Mouse (Mus musculus) heart, embryonic 14.5 days (tissue): ENCODE data around the gene Gas6. TPM values are rescaled to one million over a fixed set of nuclear protein-coding genes. Genes with fewer than 3 reads are reported as not detected.

Experiments
- ATAC-seq: fragments of 200-750 bp; cut with Nextera tagmentation; 2 replicates; pipeline ENCODE4 v1.8.0; 2017; ENCODE audit warnings: low read depth, moderate TSS enrichment; ENCODE audit not compliant: insufficient number of reproducible peaks, insufficient read depth, low FRiP score
- H3K27ac ChIP-seq, 2 experiments: fragments of 200-500 bp in 1 of 2; fragments of 300-500 bp in 1 of 2; sonication (generic) in 1 of 2; replicated peaks in 1 of 2; 2 replicates each; pipeline ENCODE4 v1.5.1; 2012 to 2014; ENCODE audit warnings: low read depth in 2 of 2, low read length in 2 of 2, control low read depth in 1 of 2, mild to moderate bottlenecking in 1 of 2, mixed read lengths in 1 of 2; ENCODE audit not compliant: control insufficient read depth in 1 of 2, insufficient read depth in 1 of 2
- H3K27me3 ChIP-seq: fragments of 300-500 bp; sonication (generic); 2 replicates; pipeline ENCODE4 v1.6.1; 2014; ENCODE audit warnings: mild to moderate bottlenecking, low read length, control low read depth; ENCODE audit not compliant: control insufficient read depth, insufficient read depth
- H3K36me3 ChIP-seq: fragments of 300-500 bp; sonication (generic); 2 replicates; pipeline ENCODE4 v1.6.1; 2014; ENCODE audit warnings: mild to moderate bottlenecking, control low read depth, low read length, mixed read lengths; ENCODE audit not compliant: control insufficient read depth, insufficient read depth
- H3K4me1 ChIP-seq, 2 experiments: fragments of 200-500 bp in 1 of 2; fragments of 300-500 bp in 1 of 2; sonication (generic) in 1 of 2; 2 replicates each; pipeline ENCODE4 v1.6.1; 2012 to 2014; ENCODE audit warnings: low read length in 2 of 2, control low read depth in 1 of 2, mixed read lengths in 1 of 2; ENCODE audit not compliant: control insufficient read depth in 2 of 2, insufficient read depth in 2 of 2
- H3K4me2 ChIP-seq: fragments of 300-500 bp; sonication (generic); 2 replicates; pipeline ENCODE4 v1.6.1; 2014; ENCODE audit warnings: mild to moderate bottlenecking, low read length
- H3K4me3 ChIP-seq, 2 experiments: fragments of 200-500 bp in 1 of 2; fragments of 300-500 bp in 1 of 2; sonication (generic) in 1 of 2; 2 replicates each; pipeline ENCODE4 v1.5.1; 2012 to 2014; ENCODE audit warnings: low read length in 2 of 2, mild to moderate bottlenecking in 2 of 2, control low read depth in 1 of 2, low read depth in 1 of 2, moderate library complexity in 1 of 2; ENCODE audit not compliant: control insufficient read depth in 1 of 2, insufficient read depth in 1 of 2
- H3K9ac ChIP-seq: fragments of 300-500 bp; sonication (generic); 2 replicates; pipeline ENCODE4 v1.6.1; 2014; ENCODE audit warnings: mild to moderate bottlenecking, low read length
- H3K9me3 ChIP-seq: fragments of 300-500 bp; sonication (generic); 2 replicates; pipeline ENCODE4 v1.6.1; 2016; ENCODE audit warnings: low read length, control low read depth; ENCODE audit not compliant: control insufficient read depth
- WGBS: fragments of 180-500 bp; shearing (Covaris S2); extraction: QIAGEN DNeasy Blood & Tissue Kit; methylation state at CpG from one replicate; pipeline ENCODE4 v1.1.7; 2014; 5-methylcytosine and 5-hydroxymethylcytosine counted together
- polyA plus RNA-seq: library from polyadenylated mRNA; unstranded; fragments of >200 nt; fragmentation: Nextera tagmentation; extraction: Ambion mirVana; gene quantifications from 2 replicates; pipeline ENCODE4 v1.2.1, GENCODE M21; 2014

Gene Gas6
- polyA plus RNA-seq, 1 experiment from 2014 or later, result 123 TPM

DNA sequence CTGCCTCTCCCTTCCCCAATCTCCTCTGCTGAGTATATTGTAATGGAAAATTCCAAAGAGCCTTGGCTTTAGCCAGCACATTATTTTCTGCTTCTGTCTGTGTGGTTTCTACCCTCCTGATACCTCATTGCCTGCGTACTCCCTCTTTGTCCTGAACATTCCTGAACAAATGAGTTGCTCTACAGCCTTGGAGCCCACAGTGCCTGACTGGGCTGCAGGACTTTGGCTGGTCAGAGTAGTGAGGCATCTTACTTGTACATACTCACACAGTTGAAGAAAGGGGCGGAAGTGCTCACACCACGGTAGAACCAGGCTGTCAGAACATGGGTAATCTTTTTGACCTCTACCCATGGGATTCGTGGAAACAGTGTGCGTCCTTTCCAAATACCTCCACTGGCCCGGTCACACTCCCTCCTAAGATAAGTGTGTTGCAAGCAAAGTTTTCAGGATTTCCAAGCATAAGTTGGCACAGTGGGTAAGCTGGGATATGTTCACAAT lies 23.0 kb upstream of the Gas6 start:
- peak overlapping the region in 1 of 2 experiments; percentile 15; a peak in 1 of 4 replicates for H3K27ac ChIP-seq
- 0 out of 2 replicates have a peak, but pooled peaks cover 3% of the 10 kb centered on the region for H3K27me3 ChIP-seq
- 64% methylated on average over 6 of the region's 6 CpGs for WGBS
- H3K4me1 ChIP-seq, result peaks cover 34 to 59% of the 10 kb centered on the region in 2 experiments
- H3K36me3 ChIP-seq, result no peaks in the 10 kb centered on the region
- H3K9me3 ChIP-seq, result no peaks in the 10 kb centered on the region
- no peak overlapping the region for H3K9ac ChIP-seq
- H3K4me2 ChIP-seq, result no peak overlapping the region
- ATAC-seq, result no peak
- no peak overlapping the region for H3K4me3 ChIP-seq

GRCm38 (mm10) chr8:13516728-13517127 lies 22.4 kb upstream of the Gas6 start:
- H3K4me2 ChIP-seq, result no peak overlapping the region
- no peak overlapping the region for H3K9ac ChIP-seq
- H3K36me3 ChIP-seq, result no peaks in the 10 kb centered on the region
- H3K4me3 ChIP-seq, result no peak overlapping the region
- H3K27me3 ChIP-seq, result 0 out of 2 replicates have a peak, but pooled peaks cover 3% of the 10 kb centered on the region
- H3K9me3 ChIP-seq, result no peaks in the 10 kb centered on the region
- ATAC-seq, result no peak
- 64% methylated on average over 5 of the region's 5 CpGs for WGBS
- peaks cover 31 to 55% of the 10 kb centered on the region in 2 experiments for H3K4me1 ChIP-seq
- H3K27ac ChIP-seq, result peak overlapping the region in 1 of 2 experiments; percentile 15; a peak in 1 of 4 replicates

GRCm38 (mm10) chr8:13516011-13516442 lies 21.7 kb upstream of the Gas6 start:
- Histone ChIP-seq H3K4me3 (no peak overlapping the region), H3K9me3 (no peaks in the 10 kb centered on the region), H3K36me3 (no peaks in the 10 kb centered on the region), H3K27me3 (0 out of 2 replicates have a peak, but pooled peaks cover 3% of the 10 kb centered on the region), H3K4me1 (peaks cover 29 to 48% of the 10 kb centered on the region in 2 experiments), H3K27ac (peak overlapping the region in 1 of 2 experiments; percentile 15; a peak in 1 of 4 replicates), H3K4me2 (no peak overlapping the region), H3K9ac (no peak overlapping the region)
- peak; percentile 58 for ATAC-seq
- WGBS, result 27% methylated on average over 7 of the region's 7 CpGs

- no peaks in the 10 kb centered on the region for H3K9me3 ChIP-seq
- peaks cover 17 to 31% of the 10 kb centered on the region in 2 experiments for H3K4me1 ChIP-seq
- peaks cover 7% of the 10 kb centered on the region; the same call in 1 of the 2 replicates for H3K27me3 ChIP-seq
- WGBS, result 77% methylated on average over 5 of the region's 5 CpGs
- H3K4me2 ChIP-seq, result no peak overlapping the region
- H3K27ac ChIP-seq, result no peak overlapping the region
- no peaks in the 10 kb centered on the region for H3K36me3 ChIP-seq
- ATAC-seq, result no peak
- no peak overlapping the region for H3K9ac ChIP-seq
- no peak overlapping the region for H3K4me3 ChIP-seq
Observed at GRCm38 (mm10) chr8:13513556-13514370, 19.5 kb upstream of the Gas6 start.

DNA sequence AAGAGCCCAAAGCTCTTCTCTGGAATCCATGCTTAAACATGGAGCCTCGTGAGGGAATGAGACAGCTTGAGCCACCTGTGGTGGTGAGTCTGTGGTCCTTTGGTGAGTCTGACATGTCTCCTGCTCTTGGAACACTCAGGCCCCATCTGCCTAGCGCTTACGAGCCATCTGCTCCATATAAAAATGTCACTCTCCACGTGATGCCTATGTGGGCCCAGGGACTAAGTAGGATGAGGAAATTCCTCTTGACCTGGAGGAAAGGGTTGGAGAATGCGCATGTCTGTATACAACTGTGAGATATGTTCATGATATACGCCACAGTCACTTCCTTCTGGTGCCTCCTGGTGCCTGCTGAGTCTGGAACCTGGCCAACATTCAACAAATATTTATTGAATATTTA lies 18.4 kb upstream of the Gas6 start:
- H3K4me3 ChIP-seq, result no peak overlapping the region
- WGBS, result 62% methylated on average over 6 of the region's 6 CpGs
- no peak for ATAC-seq

GRCm38 (mm10) chr8:13512016-13512415 lies 17.7 kb upstream of the Gas6 start:
- Histone ChIP-seq H3K4me2 (no peak overlapping the region), H3K36me3 (no peaks in the 10 kb centered on the region), H3K27me3 (peaks cover 7% of the 10 kb centered on the region; the same call in 1 of the 2 replicates), H3K4me3 (no peak overlapping the region), H3K9me3 (no peaks in the 10 kb centered on the region), H3K4me1 (peaks cover 15 to 31% of the 10 kb centered on the region in 2 experiments), H3K27ac (no peak overlapping the region), H3K9ac (no peak overlapping the region)
- 71% methylated on average over 5 of the region's 5 CpGs for WGBS
- no peak for ATAC-seq

More for the DNA sequence above, 18.4 kb upstream of the Gas6 start:
- Histone ChIP-seq H3K27me3 (peaks cover 7% of the 10 kb centered on the region; the same call in 1 of the 2 replicates), H3K27ac (no peak overlapping the region), H3K4me1 (peaks cover 17 to 31% of the 10 kb centered on the region in 2 experiments), H3K4me2 (no peak overlapping the region), H3K36me3 (no peaks in the 10 kb centered on the region), H3K9ac (no peak overlapping the region), H3K9me3 (no peaks in the 10 kb centered on the region)

- peaks cover 13% of the 10 kb centered on the region for H3K27me3 ChIP-seq
- H3K36me3 ChIP-seq, result no peaks in the 10 kb centered on the region
- H3K27ac ChIP-seq, result no peak overlapping the region
- no peak overlapping the region for H3K9ac ChIP-seq
- H3K4me2 ChIP-seq, result no peak overlapping the region
- ATAC-seq, result no peak
- H3K4me1 ChIP-seq, result peaks cover 6 to 16% of the 10 kb centered on the region in 2 experiments
- WGBS, result 80% methylated on average over 3 of the region's 3 CpGs
- H3K4me3 ChIP-seq, result no peak overlapping the region
- no peaks in the 10 kb centered on the region for H3K9me3 ChIP-seq
Observed at GRCm38 (mm10) chr8:13507284-13507937, 13.1 kb upstream of the Gas6 start.
